Mouse (Mus musculus): ENCODE results near the gene Uba7. TPM values are rescaled to one million over a fixed set of nuclear protein-coding genes. Genes with fewer than 3 reads are reported as not detected.
A peak's percentile ranks its signal among the peaks of the same experiment; 100 is the strongest.

Uba7 gene
- polyA plus RNA-seq, 1 experiment from 2014 or later: 24.9 TPM

DNA sequence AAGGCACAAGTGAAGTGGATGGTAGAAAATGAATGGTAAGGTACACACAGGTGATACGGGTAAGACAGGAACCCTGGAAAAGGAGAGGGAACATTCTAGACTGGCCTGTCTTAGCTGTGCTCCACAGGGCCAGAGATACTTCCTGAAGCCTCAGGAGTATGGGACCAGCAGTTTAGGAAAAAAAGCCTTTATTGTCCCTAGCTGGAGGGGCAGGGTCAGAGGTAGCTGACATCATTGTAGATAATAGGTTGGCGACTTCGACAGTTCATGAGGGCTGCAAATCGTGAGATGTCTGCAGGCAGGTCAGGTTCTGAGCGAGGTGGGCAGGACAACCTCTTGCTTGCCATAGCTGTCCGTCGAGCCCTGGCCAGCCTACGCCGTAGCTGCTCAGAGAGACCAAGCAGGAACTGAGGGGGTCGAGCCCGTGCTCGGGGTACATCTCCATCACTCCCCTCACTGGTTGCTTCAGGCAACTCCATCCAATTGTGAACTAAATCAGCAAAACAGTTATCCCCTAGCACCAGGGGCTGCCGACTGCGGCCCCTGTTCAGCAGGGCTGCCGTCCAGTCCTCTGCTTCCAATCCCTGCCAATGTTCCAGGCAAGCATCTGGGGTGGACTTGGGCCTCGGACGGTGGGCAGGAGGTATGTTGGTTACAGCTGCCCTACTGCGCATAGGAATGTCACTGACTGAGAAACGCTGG lies 8.9 kb downstream of the Uba7 start:
- H3K9me3 ChIP-seq: no peaks in the 10 kb centered on the region
- H3K9ac ChIP-seq: peak overlapping the region; percentile 66
- H3K4me2 ChIP-seq: peak overlapping the region; percentile 81
- H3K4me1 ChIP-seq: peaks cover 69% of the 10 kb centered on the region
- no peak for ATAC-seq (ENCODE audit: insufficient number of reproducible peaks, low FRiP score, low TSS enrichment, low read depth)
- no peaks in the 10 kb centered on the region for H3K27me3 ChIP-seq
- H3K36me3 ChIP-seq: 0 out of 2 replicates have a peak, but pooled peaks cover 2% of the 10 kb centered on the region
- WGBS: 19% methylated on average over 19 of the region's 19 CpGs
- H3K4me3 ChIP-seq: peak overlapping the region; percentile 70
- H3K27ac ChIP-seq: peak overlapping the region; percentile 99

GRCm38 (mm10) chr9:107984754-107985055 lies 9.4 kb downstream of the Uba7 start:
- H3K4me1 ChIP-seq: peaks cover 68% of the 10 kb centered on the region
- H3K9ac ChIP-seq: peak overlapping the region; percentile 66
- no peak for ATAC-seq (ENCODE audit: insufficient number of reproducible peaks, low FRiP score, low TSS enrichment, low read depth)
- H3K9me3 ChIP-seq: no peaks in the 10 kb centered on the region
- H3K27ac ChIP-seq: peak overlapping the region; percentile 99
- H3K4me3 ChIP-seq: peak overlapping the region; percentile 70
- 0 out of 2 replicates have a peak, but pooled peaks cover 2% of the 10 kb centered on the region for H3K36me3 ChIP-seq
- no peaks in the 10 kb centered on the region for H3K27me3 ChIP-seq
- WGBS: 17% methylated on average over 9 of the region's 9 CpGs
- peak overlapping the region; percentile 81 for H3K4me2 ChIP-seq

DNA sequence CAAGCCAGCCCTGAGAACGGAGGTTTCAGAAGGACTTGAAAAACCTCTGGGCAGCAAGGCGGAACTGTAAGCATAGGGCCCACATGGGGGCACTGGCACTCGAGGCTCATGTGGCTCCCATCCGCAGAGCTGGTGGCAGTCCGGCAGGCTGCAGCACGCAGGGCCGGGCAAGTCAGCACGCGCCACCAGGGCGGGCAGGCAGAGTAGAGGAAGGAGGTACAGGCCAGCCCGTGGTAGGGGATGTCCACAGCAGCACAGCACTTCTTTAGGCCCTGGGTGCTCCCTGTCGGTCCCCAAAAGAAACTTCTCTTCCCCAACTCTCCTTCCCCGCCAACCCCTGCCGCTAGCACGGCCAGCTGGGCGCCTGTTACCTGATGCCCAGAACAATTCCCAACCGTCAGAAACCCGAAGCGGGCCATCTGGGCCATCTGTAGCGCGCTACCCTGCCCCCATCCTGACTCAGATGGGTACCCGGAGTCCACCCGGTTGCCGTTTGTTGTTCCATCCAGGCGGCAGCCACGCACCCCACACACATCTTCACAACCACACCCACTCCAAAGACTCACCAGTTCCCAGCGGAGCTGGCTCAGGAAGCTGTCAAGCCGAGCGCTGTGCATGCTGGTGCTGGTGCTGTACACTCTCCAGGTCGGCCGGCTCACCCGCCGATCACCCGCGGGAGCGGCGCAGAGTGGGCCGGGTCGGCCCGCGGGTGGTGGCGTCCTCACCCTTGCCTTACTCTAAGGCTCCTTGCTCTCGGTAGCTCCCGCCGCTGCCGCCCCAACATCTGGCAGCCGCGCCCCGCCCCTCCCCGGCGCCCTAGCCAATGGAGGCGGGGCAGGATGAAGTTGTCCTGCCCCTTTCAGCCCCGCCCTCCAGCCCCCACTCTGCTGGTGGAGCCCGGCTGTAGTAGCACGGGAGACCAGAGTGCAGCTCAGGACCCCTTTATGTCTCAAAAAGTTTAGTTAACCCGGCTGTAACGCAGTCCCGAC lies 10.1 kb downstream of the Uba7 start, which contains the start of gene Inka1:
Gene Inka1 (minus strand): TSS at position 749 of the 989 bp plus-strand sequence.
- Histone ChIP-seq H3K27ac (peak within 1 kb of the TSS; percentile 99), H3K4me1 (peaks cover 61% of the 10 kb centered on the region), H3K4me2 (peak within 1 kb of the TSS; percentile 81), H3K9me3 (no peaks in the 10 kb centered on the region), H3K36me3 (0 out of 2 replicates have a peak, but pooled peaks cover 2% of the 10 kb centered on the region), H3K27me3 (no peaks in the 10 kb centered on the region), H3K9ac (peak within 1 kb of the TSS; percentile 66), H3K4me3 (peak within 1 kb of the TSS; percentile 70)
- peak; percentile 66 for ATAC-seq (ENCODE audit: insufficient number of reproducible peaks, low FRiP score, low TSS enrichment, low read depth)
- WGBS: under 1% methylated on average over 57 of the region's 58 CpGs

DNA sequence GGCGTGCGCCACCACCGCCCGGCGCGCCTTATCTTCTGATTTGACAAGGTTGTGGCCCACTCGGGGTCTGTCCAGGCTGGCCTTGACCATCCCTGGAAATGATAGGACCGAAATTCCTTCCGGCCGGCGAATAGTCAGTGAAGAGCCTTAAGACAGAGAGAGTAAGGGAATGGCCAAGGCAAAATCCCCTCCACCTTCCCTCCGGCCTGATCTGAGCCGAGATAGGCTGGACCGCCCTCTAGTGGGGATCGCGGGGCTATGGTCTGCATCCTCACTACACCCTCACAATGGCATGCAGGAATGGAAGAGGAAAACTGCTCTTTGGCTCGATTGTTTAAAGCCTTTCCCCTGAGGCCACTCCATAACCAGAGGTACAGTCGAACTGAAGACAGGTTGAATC lies 11.1 kb downstream of the Uba7 start:
- Histone ChIP-seq H3K27ac (peak overlapping the region; percentile 99), H3K36me3 (0 out of 2 replicates have a peak, but pooled peaks cover 2% of the 10 kb centered on the region), H3K9ac (0 out of 2 replicates have a peak overlapping the region, but pooled peaks have one; percentile 66), H3K27me3 (no peaks in the 10 kb centered on the region), H3K4me1 (peaks cover 52% of the 10 kb centered on the region), H3K9me3 (no peaks in the 10 kb centered on the region), H3K4me3 (peak overlapping the region; percentile 70), H3K4me2 (peak overlapping the region; percentile 81)
- peak; percentile 36; the same call in 1 of the 2 replicates for ATAC-seq (ENCODE audit: insufficient number of reproducible peaks, low FRiP score, low TSS enrichment, low read depth)
- WGBS: 3% methylated on average over 18 of the region's 18 CpGs

DNA sequence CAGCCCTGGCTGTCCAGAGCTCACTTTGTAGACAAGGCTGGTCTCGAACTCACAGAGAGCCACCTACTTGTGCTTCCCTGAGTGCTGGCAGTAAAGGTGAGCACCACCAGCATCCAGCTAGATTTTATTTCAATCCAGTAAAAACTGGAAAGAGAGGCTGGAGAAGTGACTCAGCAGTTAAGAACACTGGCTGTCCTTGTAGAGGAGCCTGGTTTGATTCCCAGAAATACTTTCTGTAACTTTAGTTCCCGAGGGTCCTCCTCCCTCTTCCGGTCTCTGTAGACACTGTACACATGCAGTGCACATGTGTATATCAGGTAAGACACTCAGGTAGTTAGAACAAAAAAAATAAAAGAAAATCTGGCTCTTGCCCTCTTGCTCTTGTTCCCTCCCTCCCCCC lies 12.6 kb downstream of the Uba7 start:
- H3K27ac ChIP-seq: no peak overlapping the region
- no peaks in the 10 kb centered on the region for H3K9me3 ChIP-seq
- H3K9ac ChIP-seq: no peak overlapping the region
- H3K27me3 ChIP-seq: no peaks in the 10 kb centered on the region
- H3K36me3 ChIP-seq: 0 out of 2 replicates have a peak, but pooled peaks cover 2% of the 10 kb centered on the region
- no peak for ATAC-seq (ENCODE audit: insufficient number of reproducible peaks, low FRiP score, low TSS enrichment, low read depth)
- no peak overlapping the region for H3K4me2 ChIP-seq
- WGBS: 42% methylated on average over 3 of the region's 3 CpGs
- no peak overlapping the region for H3K4me3 ChIP-seq
- H3K4me1 ChIP-seq: peaks cover 38% of the 10 kb centered on the region

- Histone ChIP-seq H3K27ac (no peak within 1 kb of the TSS), H3K27me3 (no peaks in the 10 kb centered on the region), H3K9ac (no peak within 1 kb of the TSS), H3K4me3 (no peak within 1 kb of the TSS), H3K9me3 (no peaks in the 10 kb centered on the region), H3K4me1 (peaks cover 13% of the 10 kb centered on the region), H3K4me2 (no peak within 1 kb of the TSS), H3K36me3 (no peaks in the 10 kb centered on the region)
- WGBS: 35% methylated on average over 2 of the region's 2 CpGs
- ATAC-seq (ENCODE audit: insufficient number of reproducible peaks, low FRiP score, low TSS enrichment, low read depth): no peak
These were observed 16.9 kb downstream of the Uba7 start, which contains the start of gene Cdhr4 for GRCm38 (mm10) chr9:107992197-107992596. TSS of gene Cdhr4 (plus strand) at chr9:107992497.

DNA sequence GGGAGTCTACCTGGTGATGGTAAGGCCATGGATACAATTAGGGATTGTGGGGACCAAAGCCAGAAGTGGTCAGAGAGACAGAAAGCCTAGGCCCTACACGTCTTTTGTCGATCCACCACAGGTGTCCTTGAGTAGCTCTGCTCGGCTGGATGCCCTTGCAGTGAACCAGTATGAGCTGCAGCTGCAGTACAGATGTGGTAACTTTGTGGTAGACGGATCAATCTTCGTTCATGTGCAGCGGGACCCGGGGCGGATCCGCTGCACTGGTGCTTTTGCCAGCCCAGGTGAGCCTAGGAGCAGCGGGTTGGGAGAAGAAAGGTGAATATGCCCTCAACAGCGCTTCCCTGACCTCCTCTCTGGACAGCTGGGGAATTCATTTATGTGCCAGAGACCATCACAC lies 17.7 kb downstream of the Uba7 start:
- H3K27ac ChIP-seq: no peak overlapping the region
- 84% methylated on average over 11 of the region's 11 CpGs for WGBS
- no peak for ATAC-seq (ENCODE audit: insufficient number of reproducible peaks, low FRiP score, low TSS enrichment, low read depth)

GRCm38 (mm10) chr9:107994464-107994863 lies 19.2 kb downstream of the Uba7 start:
- Histone ChIP-seq H3K4me3 (no peak overlapping the region), H3K36me3 (no peaks in the 10 kb centered on the region), H3K9me3 (no peaks in the 10 kb centered on the region), H3K27ac (no peak overlapping the region), H3K4me2 (no peak overlapping the region), H3K27me3 (no peaks in the 10 kb centered on the region), H3K4me1 (0 out of 2 replicates have a peak, but pooled peaks cover 5% of the 10 kb centered on the region), H3K9ac (0 out of 2 replicates have a peak overlapping the region, but pooled peaks have one; percentile 15)
- 50% methylated on average over 2 of the region's 2 CpGs for WGBS
- ATAC-seq (ENCODE audit: insufficient number of reproducible peaks, low FRiP score, low TSS enrichment, low read depth): no peak

More for the DNA sequence above, 17.7 kb downstream of the Uba7 start:
- Histone ChIP-seq H3K4me3 (no peak overlapping the region), H3K4me2 (no peak overlapping the region), H3K9me3 (no peaks in the 10 kb centered on the region), H3K27me3 (no peaks in the 10 kb centered on the region), H3K9ac (no peak overlapping the region), H3K36me3 (no peaks in the 10 kb centered on the region), H3K4me1 (0 out of 2 replicates have a peak, but pooled peaks cover 6% of the 10 kb centered on the region)

GRCm38 (mm10) chr9:107995513-107995912 lies 20.2 kb downstream of the Uba7 start:
- Histone ChIP-seq H3K9me3 (no peaks in the 10 kb centered on the region), H3K4me2 (no peak overlapping the region), H3K4me1 (0 out of 2 replicates have a peak, but pooled peaks cover 5% of the 10 kb centered on the region), H3K27me3 (no peaks in the 10 kb centered on the region), H3K4me3 (no peak overlapping the region), H3K27ac (no peak overlapping the region), H3K36me3 (no peaks in the 10 kb centered on the region), H3K9ac (no peak overlapping the region)
- no peak for ATAC-seq (ENCODE audit: insufficient number of reproducible peaks, low FRiP score, low TSS enrichment, low read depth)
- WGBS: 91% methylated on average over 21 of the region's 21 CpGs

- Histone ChIP-seq H3K9me3 (no peaks in the 10 kb centered on the region), H3K9ac (no peak within 1 kb of the TSS), H3K36me3 (no peaks in the 10 kb centered on the region), H3K27ac (no peak within 1 kb of the TSS), H3K4me1 (0 out of 2 replicates have a peak, but pooled peaks cover 5% of the 10 kb centered on the region), H3K4me2 (no peak within 1 kb of the TSS), H3K27me3 (no peaks in the 10 kb centered on the region), H3K4me3 (no peak within 1 kb of the TSS)
- 87% methylated on average over 5 of the region's 5 CpGs for WGBS
- no peak for ATAC-seq (ENCODE audit: insufficient number of reproducible peaks, low FRiP score, low TSS enrichment, low read depth)
These were observed 20.7 kb downstream of the Uba7 start, which contains the start of gene Gm20662 for GRCm38 (mm10) chr9:107996049-107996448. TSS of gene Gm20662 (plus strand) at chr9:107996349.

DNA sequence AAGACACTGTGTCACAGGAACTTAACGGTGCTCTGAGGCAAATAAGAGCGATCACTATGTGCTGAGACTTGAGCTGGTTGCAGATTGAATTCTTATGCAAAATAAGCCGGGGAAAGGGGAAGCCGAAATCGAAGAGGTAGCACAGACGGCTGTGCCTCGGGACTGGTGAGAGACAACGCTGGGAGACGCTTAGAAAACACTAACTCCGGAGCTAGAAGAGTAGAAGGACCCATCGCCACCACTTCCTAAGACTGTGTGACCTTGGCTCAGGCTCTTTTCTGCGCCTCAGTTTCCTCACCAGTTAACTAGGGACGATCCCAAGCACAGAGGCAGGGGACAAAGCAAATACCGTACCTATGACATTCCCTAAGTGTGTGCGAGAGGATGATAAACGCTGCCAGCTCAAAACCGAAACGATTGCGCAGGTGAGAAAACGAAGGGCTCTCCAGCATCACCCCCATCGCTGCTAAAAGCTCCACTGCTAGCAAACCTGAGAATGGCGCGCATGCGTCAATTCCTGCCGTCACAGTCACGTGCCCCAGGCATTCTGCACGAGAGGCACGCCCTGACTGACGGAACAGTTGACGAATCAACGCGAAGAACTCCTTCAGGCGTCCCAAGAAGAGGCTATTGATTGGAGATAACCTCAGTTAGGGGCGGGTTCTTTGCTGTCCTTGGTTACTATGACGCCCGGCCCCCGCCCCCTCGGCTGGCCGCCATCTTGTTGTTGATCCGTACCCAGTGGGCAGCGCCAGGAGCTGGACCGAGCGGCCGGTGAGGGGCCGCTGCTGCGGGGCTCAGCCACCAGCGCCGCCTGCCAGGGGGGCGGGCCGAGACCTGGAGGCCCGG lies 26.8 kb downstream of the Uba7 start, which contains the start of gene Ip6k1:
Gene Ip6k1 (plus strand): TSS at position 580 of the 849 bp plus-strand sequence.
- Histone ChIP-seq H3K9me3 (no peaks in the 10 kb centered on the region), H3K36me3 (no peaks in the 10 kb centered on the region), H3K4me1 (peaks cover 25% of the 10 kb centered on the region), H3K9ac (peak within 1 kb of the TSS; percentile 92), H3K4me3 (peak within 1 kb of the TSS; percentile 73), H3K27ac (peak within 1 kb of the TSS; percentile 95), H3K27me3 (no peaks in the 10 kb centered on the region), H3K4me2 (peak within 1 kb of the TSS; percentile 69)
- under 1% methylated on average over 51 of the region's 51 CpGs for WGBS
- peak; percentile 100 for ATAC-seq (ENCODE audit: insufficient number of reproducible peaks, low FRiP score, low TSS enrichment, low read depth)
